Mouse (Mus musculus): ENCODE data around the gene Psen2. TPM values are rescaled to one million over a fixed set of nuclear protein-coding genes. Genes with fewer than 3 reads are reported as not detected.

The Psen2 gene
- 17.4 and 20.7 TPM in 2 replicates for polyA plus RNA-seq (2015; fragmentation: Nextera tagmentation; extraction: Ambion mirVana)

- Histone ChIP-seq H3K4me1 (ENCODE audit: control insufficient read depth, insufficient read depth, low read length) (no peaks in the 10 kb centered on the region; the same call in 1 of the 2 replicates), H3K27ac (ENCODE audit: low read length) (no peak within 1 kb of the TSS), H3K27me3 (ENCODE audit: control insufficient read depth, insufficient read depth, low read length) (no peaks in the 10 kb centered on the region), H3K36me3 (ENCODE audit: control insufficient read depth, insufficient read depth, low read length) (no peaks in the 10 kb centered on the region), H3K4me2 (ENCODE audit: low read depth, low read length) (no peak within 1 kb of the TSS), H3K4me3 (replicated peaks; ENCODE audit: low read length) (no peak within 1 kb of the TSS), H3K9me3 (replicated peaks; ENCODE audit: control insufficient read depth, low read length) (no peaks in the 10 kb centered on the region), H3K9ac (ENCODE audit: low read length) (no peak within 1 kb of the TSS)
- 28% methylated on average over 7 of the region's 7 CpGs for WGBS
- ATAC-seq (ENCODE audit: insufficient read depth, low FRiP score), result no peak
Measured at GRCm38 (mm10) chr1:180263364-180263997, at the start of gene Psen2. TSS of gene Psen2 (minus strand) at chr1:180263438.

GRCm38 (mm10) chr1:180312792-180313311, 49.6 kb upstream of the Psen2 start:
- ATAC-seq (ENCODE audit: insufficient read depth, low FRiP score), result peak; percentile 58; the same call in 1 of the 2 replicates
- 45% methylated on average over 6 of the region's 6 CpGs for WGBS

DNA sequence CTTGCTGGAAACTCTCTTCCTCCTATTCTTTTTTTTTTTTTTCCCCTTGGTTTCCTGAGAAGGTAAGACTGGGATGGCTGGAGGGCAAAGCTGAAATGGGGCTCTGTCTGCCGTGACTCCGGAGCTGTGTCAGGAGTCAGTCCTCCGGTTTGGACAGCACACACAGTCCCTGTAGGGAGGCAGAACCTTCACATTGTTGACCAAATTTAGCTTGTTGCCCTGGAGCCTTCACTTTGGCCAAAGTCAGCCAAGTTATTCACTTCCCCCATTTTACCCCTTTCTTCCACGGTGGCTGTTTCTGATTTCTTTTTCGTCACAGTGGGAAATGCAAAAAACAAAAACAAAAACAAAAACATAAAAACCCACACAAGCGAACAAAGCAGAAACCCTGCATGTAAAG, 49.0 kb upstream of the Psen2 start:
- Histone ChIP-seq H3K27ac (ENCODE audit: low read length) (peak overlapping the region; percentile 28), H3K4me1 (ENCODE audit: control insufficient read depth, insufficient read depth, low read length) (peaks cover 22% of the 10 kb centered on the region), H3K9ac (ENCODE audit: low read length) (no peak overlapping the region), H3K27me3 (ENCODE audit: control insufficient read depth, insufficient read depth, low read length) (no peaks in the 10 kb centered on the region), H3K4me2 (ENCODE audit: low read depth, low read length) (no peak overlapping the region), H3K9me3 (replicated peaks; ENCODE audit: control insufficient read depth, low read length) (no peaks in the 10 kb centered on the region), H3K4me3 (replicated peaks; ENCODE audit: low read length) (no peak overlapping the region), H3K36me3 (ENCODE audit: control insufficient read depth, insufficient read depth, low read length) (no peaks in the 10 kb centered on the region)
- WGBS, result 79% methylated on average over 6 of the region's 6 CpGs
- no peak for ATAC-seq (ENCODE audit: insufficient read depth, low FRiP score)

More at GRCm38 (mm10) chr1:180312792-180313311, 49.6 kb upstream of the Psen2 start:
- H3K4me2 ChIP-seq (ENCODE audit: low read depth, low read length), result no peak overlapping the region
- no peaks in the 10 kb centered on the region for H3K36me3 ChIP-seq (ENCODE audit: control insufficient read depth, insufficient read depth, low read length)
- peak overlapping the region; percentile 28; the same call in 1 of the 2 replicates for H3K27ac ChIP-seq (ENCODE audit: low read length)
- H3K4me3 ChIP-seq (replicated peaks; ENCODE audit: low read length), result no peak overlapping the region
- no peaks in the 10 kb centered on the region for H3K9me3 ChIP-seq (replicated peaks; ENCODE audit: control insufficient read depth, low read length)
- H3K4me1 ChIP-seq (ENCODE audit: control insufficient read depth, insufficient read depth, low read length), result peaks cover 16% of the 10 kb centered on the region
- no peaks in the 10 kb centered on the region for H3K27me3 ChIP-seq (ENCODE audit: control insufficient read depth, insufficient read depth, low read length)
- H3K9ac ChIP-seq (ENCODE audit: low read length), result no peak overlapping the region

DNA sequence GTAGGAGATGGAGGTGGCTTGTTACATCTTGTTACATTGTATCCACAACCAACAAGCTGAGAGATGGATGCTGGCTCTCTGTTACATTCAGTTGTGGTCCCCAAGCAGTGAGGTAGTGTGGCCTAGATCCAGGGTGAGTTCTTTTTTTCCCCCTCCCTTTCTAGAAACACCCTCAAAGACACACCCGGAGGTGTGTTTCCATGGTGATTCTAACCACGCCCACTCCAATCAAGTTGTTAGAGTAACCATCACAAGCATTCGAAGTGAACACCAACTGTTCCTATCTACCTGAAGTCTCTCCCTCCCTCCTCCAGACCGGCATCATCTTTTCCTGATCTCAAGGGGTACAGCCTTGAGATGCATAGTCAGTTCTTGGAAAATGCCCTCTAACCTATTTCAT, 45.7 kb upstream of the Psen2 start:
- Histone ChIP-seq H3K4me3 (replicated peaks; ENCODE audit: low read length) (no peak overlapping the region), H3K27me3 (ENCODE audit: control insufficient read depth, insufficient read depth, low read length) (no peaks in the 10 kb centered on the region), H3K9ac (ENCODE audit: low read length) (no peak overlapping the region), H3K4me1 (ENCODE audit: control insufficient read depth, insufficient read depth, low read length) (peaks cover 29% of the 10 kb centered on the region), H3K9me3 (replicated peaks; ENCODE audit: control insufficient read depth, low read length) (no peaks in the 10 kb centered on the region), H3K27ac (ENCODE audit: low read length) (no peak overlapping the region), H3K4me2 (ENCODE audit: low read depth, low read length) (no peak overlapping the region), H3K36me3 (ENCODE audit: control insufficient read depth, insufficient read depth, low read length) (no peaks in the 10 kb centered on the region)
- WGBS, result 61% methylated on average over 4 of the region's 4 CpGs
- ATAC-seq (ENCODE audit: insufficient read depth, low FRiP score), result no peak

DNA sequence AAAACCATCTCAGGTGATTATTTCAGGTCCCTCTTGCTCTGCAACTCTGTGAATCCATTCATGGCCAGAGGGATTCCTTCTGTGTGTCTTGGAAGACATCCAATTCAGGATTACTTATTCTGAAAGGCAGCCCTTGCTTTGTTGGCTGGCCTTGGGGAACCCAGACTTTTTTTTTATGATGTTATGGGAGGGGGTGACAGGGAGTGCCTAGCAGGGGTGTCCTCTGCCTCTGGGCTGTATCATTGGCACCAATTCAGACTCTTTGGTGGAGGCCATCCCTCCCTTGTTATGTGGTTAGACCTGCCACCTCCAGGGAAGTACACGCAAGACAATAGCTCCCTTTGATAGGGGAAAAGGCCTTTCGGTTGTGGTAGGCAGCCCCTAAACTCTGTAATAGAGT, 44.4 kb upstream of the Psen2 start:
- Histone ChIP-seq H3K36me3 (ENCODE audit: control insufficient read depth, insufficient read depth, low read length) (no peaks in the 10 kb centered on the region), H3K4me3 (replicated peaks; ENCODE audit: low read length) (no peak overlapping the region), H3K27ac (ENCODE audit: low read length) (peak overlapping the region; percentile 64), H3K4me1 (ENCODE audit: control insufficient read depth, insufficient read depth, low read length) (peaks cover 20% of the 10 kb centered on the region), H3K9me3 (replicated peaks; ENCODE audit: control insufficient read depth, low read length) (no peaks in the 10 kb centered on the region), H3K4me2 (ENCODE audit: low read depth, low read length) (no peak overlapping the region), H3K27me3 (ENCODE audit: control insufficient read depth, insufficient read depth, low read length) (no peaks in the 10 kb centered on the region), H3K9ac (ENCODE audit: low read length) (no peak overlapping the region)
- WGBS, result 50% methylated on average over 2 of the region's 2 CpGs
- peak; percentile 47; the same call in 1 of the 2 replicates for ATAC-seq (ENCODE audit: insufficient read depth, low FRiP score)

DNA sequence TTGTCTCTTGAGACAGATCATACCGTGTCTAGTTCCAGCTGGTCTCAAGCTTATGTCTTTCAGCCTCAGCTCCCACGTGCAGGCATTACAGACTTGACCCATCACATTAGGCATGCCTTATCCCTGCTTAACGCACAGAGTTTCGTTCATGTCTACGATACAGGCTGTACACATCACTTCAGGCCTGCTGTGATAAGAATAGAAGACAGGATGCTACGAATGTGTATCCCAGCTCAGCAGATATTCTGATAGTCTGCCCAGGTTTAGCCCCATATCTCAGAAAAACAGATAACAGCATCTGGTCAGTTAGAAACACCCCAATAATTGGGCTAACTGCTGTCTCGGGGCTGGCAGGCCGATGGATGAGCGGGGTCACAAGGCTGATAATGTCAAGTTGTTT, 43.7 kb upstream of the Psen2 start:
- Histone ChIP-seq H3K4me3 (replicated peaks; ENCODE audit: low read length) (no peak overlapping the region), H3K4me1 (ENCODE audit: control insufficient read depth, insufficient read depth, low read length) (peaks cover 27% of the 10 kb centered on the region), H3K9me3 (replicated peaks; ENCODE audit: control insufficient read depth, low read length) (no peaks in the 10 kb centered on the region), H3K27ac (ENCODE audit: low read length) (peak overlapping the region; percentile 64; the same call in 1 of the 2 replicates), H3K27me3 (ENCODE audit: control insufficient read depth, insufficient read depth, low read length) (no peaks in the 10 kb centered on the region), H3K9ac (ENCODE audit: low read length) (no peak overlapping the region), H3K4me2 (ENCODE audit: low read depth, low read length) (no peak overlapping the region), H3K36me3 (ENCODE audit: control insufficient read depth, insufficient read depth, low read length) (no peaks in the 10 kb centered on the region)
- no peak for ATAC-seq (ENCODE audit: insufficient read depth, low FRiP score)
- 61% methylated on average over 9 of the region's 9 CpGs for WGBS

GRCm38 (mm10) chr1:180303600-180303999, 40.4 kb upstream of the Psen2 start:
- H3K27me3 ChIP-seq (ENCODE audit: control insufficient read depth, insufficient read depth, low read length), result no peaks in the 10 kb centered on the region
- ATAC-seq (ENCODE audit: insufficient read depth, low FRiP score), result no peak
- no peaks in the 10 kb centered on the region for H3K36me3 ChIP-seq (ENCODE audit: control insufficient read depth, insufficient read depth, low read length)
- no peak overlapping the region for H3K4me2 ChIP-seq (ENCODE audit: low read depth, low read length)
- H3K4me1 ChIP-seq (ENCODE audit: control insufficient read depth, insufficient read depth, low read length), result peaks cover 41% of the 10 kb centered on the region
- no peak overlapping the region for H3K4me3 ChIP-seq (replicated peaks; ENCODE audit: low read length)
- H3K27ac ChIP-seq (ENCODE audit: low read length), result peak overlapping the region; percentile 74; the same call in 1 of the 2 replicates
- no peak overlapping the region for H3K9ac ChIP-seq (ENCODE audit: low read length)
- WGBS, result 72% methylated on average over 5 of the region's 5 CpGs
- H3K9me3 ChIP-seq (replicated peaks; ENCODE audit: control insufficient read depth, low read length), result no peaks in the 10 kb centered on the region

GRCm38 (mm10) chr1:180302253-180303120, 39.2 kb upstream of the Psen2 start:
- 49% methylated on average over 12 of the region's 12 CpGs for WGBS

GRCm38 (mm10) chr1:180300997-180301396, 37.8 kb upstream of the Psen2 start:
- H3K27ac ChIP-seq (ENCODE audit: low read length), result no peak overlapping the region
- no peaks in the 10 kb centered on the region for H3K9me3 ChIP-seq (replicated peaks; ENCODE audit: control insufficient read depth, low read length)
- ATAC-seq (ENCODE audit: insufficient read depth, low FRiP score), result no peak
- H3K9ac ChIP-seq (ENCODE audit: low read length), result no peak overlapping the region
- no peaks in the 10 kb centered on the region for H3K36me3 ChIP-seq (ENCODE audit: control insufficient read depth, insufficient read depth, low read length)
- peaks cover 22% of the 10 kb centered on the region for H3K4me1 ChIP-seq (ENCODE audit: control insufficient read depth, insufficient read depth, low read length)
- H3K4me3 ChIP-seq (replicated peaks; ENCODE audit: low read length), result no peak overlapping the region
- WGBS, result 33% methylated on average over 4 of the region's 4 CpGs
- H3K4me2 ChIP-seq (ENCODE audit: low read depth, low read length), result no peak overlapping the region
- H3K27me3 ChIP-seq (ENCODE audit: control insufficient read depth, insufficient read depth, low read length), result no peaks in the 10 kb centered on the region

More at GRCm38 (mm10) chr1:180302253-180303120, 39.2 kb upstream of the Psen2 start:
- H3K9ac ChIP-seq (ENCODE audit: low read length), result peak overlapping the region; percentile 40; the same call in 1 of the 2 replicates
- H3K9me3 ChIP-seq (replicated peaks; ENCODE audit: control insufficient read depth, low read length), result no peaks in the 10 kb centered on the region
- ATAC-seq (ENCODE audit: insufficient read depth, low FRiP score), result peak; percentile 55; the same call in 1 of the 2 replicates
- 0 out of 2 replicates have a peak overlapping the region, but pooled peaks have one; percentile 7 for H3K4me2 ChIP-seq (ENCODE audit: low read depth, low read length)
- H3K27ac ChIP-seq (ENCODE audit: low read length), result peak overlapping the region; percentile 74
- peaks cover 32% of the 10 kb centered on the region for H3K4me1 ChIP-seq (ENCODE audit: control insufficient read depth, insufficient read depth, low read length)
- no peak overlapping the region for H3K4me3 ChIP-seq (replicated peaks; ENCODE audit: low read length)
- H3K36me3 ChIP-seq (ENCODE audit: control insufficient read depth, insufficient read depth, low read length), result no peaks in the 10 kb centered on the region
- no peaks in the 10 kb centered on the region for H3K27me3 ChIP-seq (ENCODE audit: control insufficient read depth, insufficient read depth, low read length)
